Mouse (Mus musculus): Measurements from ENCODE around the gene Gli3.

- no peak for TF ChIP-seq POLR2A (IDR thresholded peaks at IDR 0.05; ENCODE audit: control insufficient read depth, low read depth, low read length)
- no peak for TF ChIP-seq CTCF (IDR thresholded peaks at IDR 0.05; ENCODE audit: control insufficient read depth, insufficient read depth, insufficient replicate concordance, low read depth, low read length)
Observed at GRCm38 (mm10) chr13:15670962-15671313, 207.9 kb downstream of the Gli3 start.
